Mouse (Mus musculus) c-Kit-positive CD71-positive TER-119-negative erythroid progenitor cells, embryonic 14.5 days (primary cell): ENCODE results near the gene 1700016D06Rik.

Source experiments
- DNase-seq: peaks from one replicate; pipeline ENCODE4 v3.0.0-alpha.2; 2013; ENCODE audit warnings: low read depth

Gene 1700016D06Rik

GRCm38 (mm10) chr8:11635012-11635577 lies 65.8 kb downstream of the 1700016D06Rik start:
- peak; percentile 76 for DNase-seq

GRCm38 (mm10) chr8:11634331-11635011 lies 66.4 kb downstream of the 1700016D06Rik start:
- DNase-seq, result peak; percentile 25

- DNase-seq, result no peak
Observed at GRCm38 (mm10) chr8:11633414-11633813, 67.4 kb downstream of the 1700016D06Rik start.

GRCm38 (mm10) chr8:11632406-11632805 lies 68.5 kb downstream of the 1700016D06Rik start:
- no peak for DNase-seq

GRCm38 (mm10) chr8:11629206-11629605 lies 71.7 kb downstream of the 1700016D06Rik start:
- DNase-seq, result no peak

- DNase-seq, result no peak
Observed at GRCm38 (mm10) chr8:11628506-11629132, 72.2 kb downstream of the 1700016D06Rik start.

GRCm38 (mm10) chr8:11627717-11628116 lies 73.1 kb downstream of the 1700016D06Rik start:
- DNase-seq, result no peak

GRCm38 (mm10) chr8:11625084-11625483 lies 75.8 kb downstream of the 1700016D06Rik start:
- DNase-seq, result no peak

GRCm38 (mm10) chr8:11619091-11619490 lies 81.8 kb downstream of the 1700016D06Rik start:
- no peak for DNase-seq

- DNase-seq, result no peak
Observed at GRCm38 (mm10) chr8:11618063-11618462, 82.8 kb downstream of the 1700016D06Rik start.

- DNase-seq, result peak; percentile 34
Observed at GRCm38 (mm10) chr8:11616294-11616693, 84.6 kb downstream of the 1700016D06Rik start.

- no peak for DNase-seq
Observed at GRCm38 (mm10) chr8:11614126-11614835, 86.6 kb downstream of the 1700016D06Rik start.

GRCm38 (mm10) chr8:11608848-11609247 lies 92.0 kb downstream of the 1700016D06Rik start:
- no peak for DNase-seq
